Mouse (Mus musculus) heart, embryonic 11.5 days (tissue): Measurements from ENCODE around the gene Scn5a. TPM values are rescaled to one million over a fixed set of nuclear protein-coding genes. Genes with fewer than 3 reads are reported as not detected.

Source experiments
- polyA plus RNA-seq: library from polyadenylated mRNA; unstranded; fragments of >200 nt; fragmentation: Nextera tagmentation; extraction: Ambion mirVana; gene quantifications from 2 replicates; pipeline ENCODE4 v1.2.1, GENCODE M21; 2014

Gene Scn5a
- polyA plus RNA-seq, 1 experiment from 2014 or later = 8.0 TPM

Other genes starting within 250 kb of the Scn5a start
- gene Acaa1a, start 239.3 kb downstream of the Scn5a start, polyA plus RNA-seq = 72.5 and 81.2 TPM in 2 replicates
- 12.5 and 13.3 TPM in 2 replicates for gene Myd88, start 237.6 kb downstream of the Scn5a start, polyA plus RNA-seq
- gene Xylb, start 221.6 kb downstream of the Scn5a start, polyA plus RNA-seq = 2.2 and 2.4 TPM in 2 replicates
- gene Slc22a14, start 213.5 kb downstream of the Scn5a start, polyA plus RNA-seq = not detected in 2 replicates
- gene Acvr2b, start 176.9 kb downstream of the Scn5a start, polyA plus RNA-seq = 26.9 and 29.1 TPM in 2 replicates
- gene Exog, start 134.1 kb downstream of the Scn5a start, polyA plus RNA-seq = 19.4 and 20.2 TPM in 2 replicates
- gene Scn10a, start 140.3 kb upstream of the Scn5a start, polyA plus RNA-seq = 1.1 and 1.3 TPM in 2 replicates
- 0.06 and 0.14 TPM in 2 replicates for gene Scn11a, start 246.4 kb upstream of the Scn5a start, polyA plus RNA-seq